Mouse (Mus musculus): Measurements from ENCODE around the gene Fgfr2. TPM values are rescaled to one million over a fixed set of nuclear protein-coding genes. Genes with fewer than 3 reads are reported as not detected.

Gene Fgfr2
- total and polyA plus RNA-seq, 2 experiments from 2014 or later: 17.1 to 47.6 TPM

- WGBS: 74% methylated on average over 11 of the region's 11 CpGs
- TF ChIP-seq CTCF (IDR thresholded peaks at IDR 0.05; ENCODE audit: low read depth): no peak
- H3K4me2 ChIP-seq (ENCODE audit: low read depth): no peak overlapping the region
Measured at GRCm38 (mm10) chr7:132425364-132425999, 697.7 kb downstream of the Fgfr2 start.

GRCm38 (mm10) chr7:132423570-132423969 is 699.6 kb downstream of the Fgfr2 start:
- ATAC-seq (no peak), DNase-seq (no peak)
- no peaks in the 10 kb centered on the region for H3K9me3 ChIP-seq (ENCODE audit: low read length)
- no peaks in the 10 kb centered on the region for H3K4me1 ChIP-seq (ENCODE audit: insufficient read depth)
- H3K27ac ChIP-seq (ENCODE audit: low read depth, low read length): no peak overlapping the region
- no peak overlapping the region for H3K4me2 ChIP-seq (ENCODE audit: low read depth)
- H3K27me3 ChIP-seq (ENCODE audit: insufficient read depth, low read length): no peaks in the 10 kb centered on the region
- no peak overlapping the region for H3K4me3 ChIP-seq (ENCODE audit: low read depth, low read length)
- 86% methylated on average over 5 of the region's 5 CpGs for WGBS
- no peaks in the 10 kb centered on the region for H3K36me3 ChIP-seq (ENCODE audit: insufficient read depth)
- TF ChIP-seq CTCF (IDR thresholded peaks at IDR 0.05; ENCODE audit: low read depth): no peak
- no peak overlapping the region for H3K9ac ChIP-seq

More at GRCm38 (mm10) chr7:132425364-132425999, 697.7 kb downstream of the Fgfr2 start:
- ATAC-seq: no peak
- no peak for DNase-seq
- Histone ChIP-seq H3K36me3 (ENCODE audit: insufficient read depth) (no peaks in the 10 kb centered on the region), H3K9me3 (ENCODE audit: low read length) (no peaks in the 10 kb centered on the region), H3K27ac (ENCODE audit: low read depth, low read length) (no peak overlapping the region), H3K9ac (no peak overlapping the region), H3K4me1 (ENCODE audit: insufficient read depth) (no peaks in the 10 kb centered on the region), H3K27me3 (ENCODE audit: insufficient read depth, low read length) (no peaks in the 10 kb centered on the region), H3K4me3 (ENCODE audit: low read depth, low read length) (no peak overlapping the region)

GRCm38 (mm10) chr7:132419378-132420255 is 703.5 kb downstream of the Fgfr2 start:
- DNase-seq: no peak
- no peak overlapping the region for H3K4me2 ChIP-seq (ENCODE audit: low read depth)
- H3K4me3 ChIP-seq (ENCODE audit: low read depth, low read length): no peak overlapping the region
- TF ChIP-seq CTCF (IDR thresholded peaks at IDR 0.05; ENCODE audit: low read depth): no peak
- H3K9me3 ChIP-seq (ENCODE audit: low read length): no peaks in the 10 kb centered on the region
- 88% methylated on average over 10 of the region's 10 CpGs for WGBS
- H3K27me3 ChIP-seq (ENCODE audit: insufficient read depth, low read length): no peaks in the 10 kb centered on the region
- no peak overlapping the region for H3K9ac ChIP-seq
- no peaks in the 10 kb centered on the region for H3K36me3 ChIP-seq (ENCODE audit: insufficient read depth)
- no peaks in the 10 kb centered on the region for H3K4me1 ChIP-seq (ENCODE audit: insufficient read depth)
- no peak overlapping the region for H3K27ac ChIP-seq (ENCODE audit: low read depth, low read length)
- ATAC-seq: no peak

- H3K27ac ChIP-seq (ENCODE audit: low read depth, low read length): no peak overlapping the region
Measured at GRCm38 (mm10) chr7:132416866-132417265, 706.3 kb downstream of the Fgfr2 start.

GRCm38 (mm10) chr7:132415866-132416265 is 707.3 kb downstream of the Fgfr2 start:
- Histone ChIP-seq H3K36me3 (ENCODE audit: insufficient read depth) (no peaks in the 10 kb centered on the region), H3K4me1 (ENCODE audit: insufficient read depth) (no peaks in the 10 kb centered on the region), H3K4me3 (ENCODE audit: low read depth, low read length) (no peak overlapping the region), H3K9me3 (ENCODE audit: low read length) (no peaks in the 10 kb centered on the region), H3K4me2 (ENCODE audit: low read depth) (no peak overlapping the region), H3K9ac (no peak overlapping the region), H3K27ac (ENCODE audit: low read depth, low read length) (no peak overlapping the region), H3K27me3 (ENCODE audit: insufficient read depth, low read length) (no peaks in the 10 kb centered on the region)
- no peak for ATAC-seq
- no peak for TF ChIP-seq CTCF (IDR thresholded peaks at IDR 0.05; ENCODE audit: low read depth)
- DNase-seq: no peak

More at GRCm38 (mm10) chr7:132416866-132417265, 706.3 kb downstream of the Fgfr2 start:
- ATAC-seq (no peak), DNase-seq (no peak)
- no peak overlapping the region for H3K4me3 ChIP-seq (ENCODE audit: low read depth, low read length)
- H3K9me3 ChIP-seq (ENCODE audit: low read length): no peaks in the 10 kb centered on the region
- no peak overlapping the region for H3K4me2 ChIP-seq (ENCODE audit: low read depth)
- H3K36me3 ChIP-seq (ENCODE audit: insufficient read depth): no peaks in the 10 kb centered on the region
- no peaks in the 10 kb centered on the region for H3K27me3 ChIP-seq (ENCODE audit: insufficient read depth, low read length)
- no peak for TF ChIP-seq CTCF (IDR thresholded peaks at IDR 0.05; ENCODE audit: low read depth)
- no peaks in the 10 kb centered on the region for H3K4me1 ChIP-seq (ENCODE audit: insufficient read depth)
- H3K9ac ChIP-seq: no peak overlapping the region
- 74% methylated on average over 9 of the region's 9 CpGs for WGBS

- Histone ChIP-seq H3K36me3 (ENCODE audit: insufficient read depth) (no peaks in the 10 kb centered on the region), H3K9ac (no peak overlapping the region), H3K27me3 (ENCODE audit: insufficient read depth, low read length) (no peaks in the 10 kb centered on the region), H3K4me1 (ENCODE audit: insufficient read depth) (no peaks in the 10 kb centered on the region), H3K9me3 (ENCODE audit: low read length) (no peaks in the 10 kb centered on the region), H3K27ac (ENCODE audit: low read depth, low read length) (no peak overlapping the region), H3K4me2 (ENCODE audit: low read depth) (no peak overlapping the region), H3K4me3 (ENCODE audit: low read depth, low read length) (no peak overlapping the region)
- DNase-seq (no peak), ATAC-seq (no peak)
- TF ChIP-seq CTCF (IDR thresholded peaks at IDR 0.05; ENCODE audit: low read depth): no peak
- WGBS: 83% methylated on average over 2 of the region's 2 CpGs
Measured at GRCm38 (mm10) chr7:132412520-132412919, 710.6 kb downstream of the Fgfr2 start.

- no peak overlapping the region for H3K4me2 ChIP-seq (ENCODE audit: low read depth)
- H3K27me3 ChIP-seq (ENCODE audit: insufficient read depth, low read length): no peaks in the 10 kb centered on the region
- no peak overlapping the region for H3K9ac ChIP-seq
- no peaks in the 10 kb centered on the region for H3K4me1 ChIP-seq (ENCODE audit: insufficient read depth)
- H3K36me3 ChIP-seq (ENCODE audit: insufficient read depth): no peaks in the 10 kb centered on the region
- ATAC-seq (peak; percentile 54), DNase-seq (peak; percentile 57)
- no peak overlapping the region for H3K4me3 ChIP-seq (ENCODE audit: low read depth, low read length)
- 49% methylated on average over 2 of the region's 2 CpGs for WGBS
- H3K9me3 ChIP-seq (ENCODE audit: low read length): no peaks in the 10 kb centered on the region
- no peak overlapping the region for H3K27ac ChIP-seq (ENCODE audit: low read depth, low read length)
- no peak for TF ChIP-seq CTCF (IDR thresholded peaks at IDR 0.05; ENCODE audit: low read depth)
Measured at GRCm38 (mm10) chr7:132411708-132412107, 711.4 kb downstream of the Fgfr2 start.

All from forebrain, postnatal 0 days (tissue).